Mouse (Mus musculus) NIH3T3 (cell line): ENCODE data around the gene Timm10b.

Source experiments
- DNase-seq: peaks from one replicate; pipeline ENCODE4 v3.0.0-alpha.2; 2012; ENCODE audit warnings: low read depth

Timm10b gene

GRCm38 (mm10) chr7:105639756-105640155, at the start of gene Timm10b:
Gene Timm10b (plus strand): TSS chr7:105640056.
- no peak for DNase-seq

GRCm38 (mm10) chr7:105590097-105590496, 49.8 kb upstream of the Timm10b start:
- no peak for DNase-seq

- peak; percentile 82 for DNase-seq
Measured at GRCm38 (mm10) chr7:105602860-105603623, 36.8 kb upstream of the Timm10b start.

- DNase-seq, result no peak
Measured at GRCm38 (mm10) chr7:105608467-105608866, 31.4 kb upstream of the Timm10b start.

- DNase-seq, result no peak
Measured at GRCm38 (mm10) chr7:105611767-105612166, 28.1 kb upstream of the Timm10b start.

- DNase-seq, result peak; percentile 66
Measured at GRCm38 (mm10) chr7:105614400-105614799, 25.5 kb upstream of the Timm10b start.

GRCm38 (mm10) chr7:105615720-105616119, 24.1 kb upstream of the Timm10b start:
- DNase-seq, result no peak

- no peak for DNase-seq
Measured at GRCm38 (mm10) chr7:105616561-105616960, 23.3 kb upstream of the Timm10b start.

- no peak for DNase-seq
Measured at GRCm38 (mm10) chr7:105617810-105618209, 22.0 kb upstream of the Timm10b start.

- DNase-seq, result no peak
Measured at GRCm38 (mm10) chr7:105619701-105620100, 20.2 kb upstream of the Timm10b start.

GRCm38 (mm10) chr7:105621053-105621452, 18.8 kb upstream of the Timm10b start:
- DNase-seq, result peak; percentile 52

GRCm38 (mm10) chr7:105621646-105622292, 18.1 kb upstream of the Timm10b start:
- DNase-seq, result peak; percentile 51

- no peak for DNase-seq
Measured at GRCm38 (mm10) chr7:105625397-105625796, 14.5 kb upstream of the Timm10b start.

GRCm38 (mm10) chr7:105628633-105629032, 11.2 kb upstream of the Timm10b start:
- peak; percentile 43 for DNase-seq

GRCm38 (mm10) chr7:105632551-105632972, 7.3 kb upstream of the Timm10b start:
- no peak for DNase-seq

GRCm38 (mm10) chr7:105633127-105633800, 6.6 kb upstream of the Timm10b start, which contains the start of gene Trim3:
Gene Trim3 (minus strand): TSS chr7:105633571.
- DNase-seq, result peak; percentile 94

- no peak for DNase-seq
Measured at GRCm38 (mm10) chr7:105633801-105634135, 6.1 kb upstream of the Timm10b start.

- DNase-seq, result no peak
Measured at GRCm38 (mm10) chr7:105634272-105634920, 5.5 kb upstream of the Timm10b start.

- DNase-seq, result no peak
Measured at GRCm38 (mm10) chr7:105635726-105636125, 4.1 kb upstream of the Timm10b start.

- DNase-seq, result no peak
Measured at GRCm38 (mm10) chr7:105638776-105639175, 1.1 kb upstream of the Timm10b start.

- DNase-seq, result peak; percentile 35
Measured at GRCm38 (mm10) chr7:105639304-105639703, 552 bp upstream of the Timm10b start.

GRCm38 (mm10) chr7:105640233-105640893, 507 bp downstream of the Timm10b start, which contains the start of the genes Arfip2 and Gm45799:
Gene Arfip2 (minus strand): TSS chr7:105640416.
Gene Gm45799 (plus strand): TSS chr7:105640552.
- peak; percentile 96 for DNase-seq
